Mouse (Mus musculus): ENCODE results near the gene Cic.

Cic gene

GRCm38 (mm10) chr7:25270652-25271633, 3.4 kb downstream of the Cic start:
- DNase-seq, result peak; percentile 45

- DNase-seq, result peak; percentile 29
Measured at GRCm38 (mm10) chr7:25271651-25272444, 4.3 kb downstream of the Cic start.

GRCm38 (mm10) chr7:25272445-25273258, 5.1 kb downstream of the Cic start:
- DNase-seq, result no peak

GRCm38 (mm10) chr7:25273259-25274241, 6.0 kb downstream of the Cic start:
- DNase-seq, result peak; percentile 42

GRCm38 (mm10) chr7:25274571-25274970, 7.1 kb downstream of the Cic start:
- DNase-seq, result no peak

- DNase-seq, result no peak
Measured at GRCm38 (mm10) chr7:25274996-25275395, 7.5 kb downstream of the Cic start.

GRCm38 (mm10) chr7:25275555-25276298, 8.2 kb downstream of the Cic start:
- DNase-seq, result no peak

GRCm38 (mm10) chr7:25277405-25277804, 9.9 kb downstream of the Cic start:
- no peak for DNase-seq

- no peak for DNase-seq
Measured at GRCm38 (mm10) chr7:25277998-25278340, 10.5 kb downstream of the Cic start.

- peak; percentile 87 for DNase-seq
Measured at GRCm38 (mm10) chr7:25278341-25279075, 11.0 kb downstream of the Cic start.

GRCm38 (mm10) chr7:25279076-25279860, 11.8 kb downstream of the Cic start:
- DNase-seq, result peak; percentile 91

GRCm38 (mm10) chr7:25279861-25280791, 12.6 kb downstream of the Cic start:
- DNase-seq, result peak; percentile 67

- peak; percentile 50 for DNase-seq
Measured at GRCm38 (mm10) chr7:25281166-25281733, 13.7 kb downstream of the Cic start.

GRCm38 (mm10) chr7:25281734-25282601, 14.5 kb downstream of the Cic start:
- peak; percentile 97 for DNase-seq

GRCm38 (mm10) chr7:25282731-25283211, 15.3 kb downstream of the Cic start:
- peak; percentile 68 for DNase-seq

GRCm38 (mm10) chr7:25283637-25284036, 16.1 kb downstream of the Cic start:
- no peak for DNase-seq

- DNase-seq, result no peak
Measured at GRCm38 (mm10) chr7:25284171-25284570, 16.7 kb downstream of the Cic start.

Data from cerebellum, adult 8-10 months (tissue).